Mouse (Mus musculus) intestine, embryonic 14.5 days (tissue): ENCODE measurements around the gene Mical2. TPM values are rescaled to one million over a fixed set of nuclear protein-coding genes. Genes with fewer than 3 reads are reported as not detected.

Experiments used
- ATAC-seq: fragments of 200-750 bp; cut with Nextera tagmentation; replicated peaks from 2 replicates; pipeline ENCODE4 v1.8.0; 2017; ENCODE audit warnings: low read depth, moderate number of reproducible peaks, moderate TSS enrichment, moderate library complexity; ENCODE audit not compliant: low FRiP score, low TSS enrichment
- DNase-seq: peaks from one replicate; pipeline ENCODE4 v3.0.0-alpha.2; 2018; ENCODE audit warnings: low spot score
- H3K27ac ChIP-seq: fragments of 300-500 bp; sonication (generic); 2 replicates; pipeline ENCODE4 v1.5.1; 2014; ENCODE audit warnings: low read depth, mild to moderate bottlenecking, control low read depth
- H3K27me3 ChIP-seq: fragments of 300-500 bp; sonication (generic); replicated peaks from 2 replicates; pipeline ENCODE4 v1.6.1; 2014; ENCODE audit warnings: low read length, control low read depth; ENCODE audit not compliant: control insufficient read depth, insufficient read depth
- H3K36me3 ChIP-seq: fragments of 300-500 bp; sonication (generic); 2 replicates; pipeline ENCODE4 v1.6.1; 2014; ENCODE audit warnings: low read length, control low read depth; ENCODE audit not compliant: control insufficient read depth, insufficient read depth
- H3K4me1 ChIP-seq: fragments of 300-500 bp; sonication (generic); replicated peaks from 2 replicates; pipeline ENCODE4 v1.6.1; 2014; ENCODE audit warnings: low read length, control low read depth, mixed read lengths; ENCODE audit not compliant: control insufficient read depth, insufficient read depth
- H3K4me2 ChIP-seq: fragments of 300-500 bp; sonication (generic); 2 replicates; pipeline ENCODE4 v1.6.1; 2014; ENCODE audit warnings: low read length
- H3K4me3 ChIP-seq: fragments of 300-500 bp; sonication (generic); 2 replicates; pipeline ENCODE4 v1.5.1; 2014; ENCODE audit warnings: low read depth, low read length, control low read depth, mixed read lengths
- H3K9ac ChIP-seq: fragments of 300-500 bp; sonication (generic); 2 replicates; pipeline ENCODE4 v1.6.1; 2014; ENCODE audit warnings: mild to moderate bottlenecking, low read length
- H3K9me3 ChIP-seq: fragments of 300-500 bp; sonication (generic); 2 replicates; pipeline ENCODE4 v1.6.1; 2016; ENCODE audit warnings: low read length, control low read depth; ENCODE audit not compliant: control insufficient read depth
- WGBS: fragments of 180-500 bp; shearing (Covaris S2); extraction: QIAGEN DNeasy Blood & Tissue Kit; methylation state at CpG from one replicate; pipeline ENCODE4 v1.1.7; 2014; 5-methylcytosine and 5-hydroxymethylcytosine counted together
- polyA plus RNA-seq: library from polyadenylated mRNA; unstranded; fragments of >200 nt; fragmentation: Nextera tagmentation; extraction: Ambion mirVana; gene quantifications from 2 replicates; pipeline ENCODE4 v1.2.1, GENCODE M21; 2014

Mical2 gene
- polyA plus RNA-seq, 1 experiment from 2014 or later, result 18.2 TPM

GRCm38 (mm10) chr7:112378056-112378455 lies 152.4 kb downstream of the Mical2 start:
- no peak overlapping the region for H3K27ac ChIP-seq
- no peaks in the 10 kb centered on the region for H3K9me3 ChIP-seq
- DNase-seq, result no peak
- 85% methylated on average over 5 of the region's 5 CpGs for WGBS
- peaks cover 15% of the 10 kb centered on the region for H3K4me1 ChIP-seq
- no peak overlapping the region for H3K9ac ChIP-seq
- no peak for ATAC-seq
- no peaks in the 10 kb centered on the region for H3K27me3 ChIP-seq
- no peak overlapping the region for H3K4me3 ChIP-seq
- no peaks in the 10 kb centered on the region for H3K36me3 ChIP-seq
- no peak overlapping the region for H3K4me2 ChIP-seq

- no peaks in the 10 kb centered on the region for H3K36me3 ChIP-seq
- no peaks in the 10 kb centered on the region for H3K9me3 ChIP-seq
- ATAC-seq (no peak), DNase-seq (no peak)
- no peak overlapping the region for H3K9ac ChIP-seq
- no peak overlapping the region for H3K4me3 ChIP-seq
- H3K27ac ChIP-seq, result no peak overlapping the region
- H3K27me3 ChIP-seq, result no peaks in the 10 kb centered on the region
- H3K4me1 ChIP-seq, result peaks cover 15% of the 10 kb centered on the region
- WGBS, result 65% methylated on average over 5 of the region's 5 CpGs
- no peak overlapping the region for H3K4me2 ChIP-seq
Observed at GRCm38 (mm10) chr7:112378476-112378875, 152.8 kb downstream of the Mical2 start.

- Histone ChIP-seq H3K36me3 (no peaks in the 10 kb centered on the region), H3K27ac (no peak overlapping the region), H3K27me3 (no peaks in the 10 kb centered on the region), H3K4me1 (peaks cover 21% of the 10 kb centered on the region), H3K4me3 (no peak overlapping the region), H3K9ac (no peak overlapping the region), H3K4me2 (no peak overlapping the region), H3K9me3 (no peaks in the 10 kb centered on the region)
- ATAC-seq (no peak), DNase-seq (no peak)
- WGBS, result 44% methylated on average over 5 of the region's 5 CpGs
Observed at GRCm38 (mm10) chr7:112386521-112386920, 160.9 kb downstream of the Mical2 start.

GRCm38 (mm10) chr7:112387876-112388275 lies 162.2 kb downstream of the Mical2 start:
- no peak for DNase-seq
- no peak for ATAC-seq
- peaks cover 26% of the 10 kb centered on the region for H3K4me1 ChIP-seq
- WGBS, result 71% methylated on average over 5 of the region's 5 CpGs
- no peaks in the 10 kb centered on the region for H3K27me3 ChIP-seq
- H3K9ac ChIP-seq, result no peak overlapping the region
- no peak overlapping the region for H3K27ac ChIP-seq
- no peaks in the 10 kb centered on the region for H3K36me3 ChIP-seq
- H3K4me3 ChIP-seq, result no peak overlapping the region
- H3K9me3 ChIP-seq, result no peaks in the 10 kb centered on the region
- no peak overlapping the region for H3K4me2 ChIP-seq

- 81% methylated on average over 5 of the region's 5 CpGs for WGBS
- no peak overlapping the region for H3K27ac ChIP-seq
- no peaks in the 10 kb centered on the region for H3K36me3 ChIP-seq
- no peak overlapping the region for H3K9ac ChIP-seq
- no peak overlapping the region for H3K4me3 ChIP-seq
- ATAC-seq (no peak), DNase-seq (no peak)
- H3K9me3 ChIP-seq, result no peaks in the 10 kb centered on the region
- no peak overlapping the region for H3K4me2 ChIP-seq
- no peaks in the 10 kb centered on the region for H3K27me3 ChIP-seq
- peaks cover 26% of the 10 kb centered on the region for H3K4me1 ChIP-seq
Observed at GRCm38 (mm10) chr7:112388363-112388875, 162.8 kb downstream of the Mical2 start.

- Histone ChIP-seq H3K4me1 (peaks cover 26% of the 10 kb centered on the region), H3K27me3 (no peaks in the 10 kb centered on the region), H3K27ac (peak overlapping the region; percentile 75), H3K9ac (no peak overlapping the region), H3K9me3 (no peaks in the 10 kb centered on the region), H3K4me3 (no peak overlapping the region), H3K4me2 (no peak overlapping the region), H3K36me3 (no peaks in the 10 kb centered on the region)
- no peak for DNase-seq
- ATAC-seq, result no peak
- WGBS, result 39% methylated on average over 6 of the region's 6 CpGs
Observed at GRCm38 (mm10) chr7:112389611-112390251, 164.1 kb downstream of the Mical2 start.

- H3K4me1 ChIP-seq, result peaks cover 26% of the 10 kb centered on the region
- H3K9me3 ChIP-seq, result no peaks in the 10 kb centered on the region
- H3K4me3 ChIP-seq, result no peak overlapping the region
- WGBS, result 16% methylated on average over 11 of the region's 11 CpGs
- 0 out of 2 replicates have a peak overlapping the region, but pooled peaks have one; percentile 7 for H3K4me2 ChIP-seq
- H3K9ac ChIP-seq, result no peak overlapping the region
- no peaks in the 10 kb centered on the region for H3K27me3 ChIP-seq
- H3K27ac ChIP-seq, result peak overlapping the region; percentile 75
- no peaks in the 10 kb centered on the region for H3K36me3 ChIP-seq
- ATAC-seq (peak; percentile 42; the same call in 1 of the 2 replicates), DNase-seq (peak; percentile 57)
Observed at GRCm38 (mm10) chr7:112390252-112390936, 164.7 kb downstream of the Mical2 start.

GRCm38 (mm10) chr7:112390937-112391605 lies 165.4 kb downstream of the Mical2 start:
- Histone ChIP-seq H3K9me3 (no peaks in the 10 kb centered on the region), H3K9ac (no peak overlapping the region), H3K27me3 (no peaks in the 10 kb centered on the region), H3K4me3 (no peak overlapping the region), H3K27ac (peak overlapping the region; percentile 75), H3K4me2 (no peak overlapping the region), H3K4me1 (peaks cover 26% of the 10 kb centered on the region), H3K36me3 (no peaks in the 10 kb centered on the region)
- 28% methylated on average over 6 of the region's 6 CpGs for WGBS
- DNase-seq (no peak), ATAC-seq (no peak)
